9 mouse cellular contexts compared by ENCODE assay signal in genomic region chr16:33585083-33585460, GRCm38 (mm10).
DNase-seq lines count a peak whose midpoint lies in the region; ATAC-seq and TF ChIP-seq lines count a peak whose summit lies in the region.
"Had no signal": no experiment of that assay in that cellular context is flagged by ENCODE, and none has a peak within 500 bp of the region (broad histone marks: within the 10 kb centered on the region; RNA-seq: fewer than 3 reads in every experiment).

No protein-coding gene starts in this region.

- DNase-seq in heart, postnatal 25 days (ENCODE audit: low spot score) = no peak
- DNase-seq in liver, postnatal 0 days = no peak
- DNase-seq in embryo, embryonic 9.5 days (ENCODE audit: extremely low spot score) = no peak
- DNase-seq in natural killer cell, adult 2 months (ENCODE audit: low spot score in 2 of 2) = no peak
- no peak for DNase-seq in cerebellum, postnatal 10 days
- DNase-seq: adrenal gland, postnatal 36 days had no signal

- TF ChIP-seq EP300 in liver, postnatal 0 days (IDR thresholded peaks at IDR 0.05; ENCODE audit: low read depth) = no peak

- TF ChIP-seq CTCF in E14TG2a.4 (conservative IDR thresholded peaks at IDR 0.05; ENCODE audit: low read length) = no peak
- TF ChIP-seq CTCF in liver, postnatal 0 days (IDR thresholded peaks at IDR 0.05; ENCODE audit: low read depth) = no peak

- H3K36me3 ChIP-seq in heart, embryonic 15.5 days = no peaks in the 10 kb centered on the region
- H3K36me3 ChIP-seq in E14TG2a.4 (ENCODE audit: insufficient read depth, low read length) = no peaks in the 10 kb centered on the region
- H3K36me3 ChIP-seq in forebrain, embryonic 13.5 days (ENCODE audit: poor library complexity, severe bottlenecking) = no peaks in the 10 kb centered on the region
- H3K36me3 ChIP-seq in liver, postnatal 0 days (replicated peaks; ENCODE audit: insufficient read depth, low read length) = no peaks in the 10 kb centered on the region

- H3K4me3 ChIP-seq in heart, embryonic 15.5 days = no peak overlapping the region
- peak overlapping the region; percentile 71; the same call in 1 of the 2 replicates for H3K4me3 ChIP-seq in E14TG2a.4 (replicated peaks; ENCODE audit: low read length)
- no peak overlapping the region for H3K4me3 ChIP-seq in forebrain, embryonic 13.5 days
- no peak overlapping the region for H3K4me3 ChIP-seq in liver, postnatal 0 days (ENCODE audit: low read depth, low read length)

- H3K9ac ChIP-seq in heart, embryonic 15.5 days = no peak overlapping the region
- H3K9ac ChIP-seq in forebrain, embryonic 13.5 days = peak overlapping the region; percentile 37; the same call in 1 of the 2 replicates
- no peak overlapping the region for H3K9ac ChIP-seq in liver, postnatal 0 days (replicated peaks)

- no peak overlapping the region for H3K4me2 ChIP-seq in heart, embryonic 15.5 days
- no peak overlapping the region for H3K4me2 ChIP-seq in forebrain, embryonic 13.5 days
- no peak overlapping the region for H3K4me2 ChIP-seq in liver, postnatal 0 days (ENCODE audit: low read depth, low read length)

- H3K9me3 ChIP-seq in heart, embryonic 15.5 days (replicated peaks) = no peaks in the 10 kb centered on the region
- no peaks in the 10 kb centered on the region for H3K9me3 ChIP-seq in E14TG2a.4 (ENCODE audit: low read length)
- H3K9me3 ChIP-seq in forebrain, embryonic 13.5 days (replicated peaks) = no peaks in the 10 kb centered on the region
- H3K9me3 ChIP-seq in liver, postnatal 0 days (ENCODE audit: low read length) = no peaks in the 10 kb centered on the region

- H3K27me3 ChIP-seq in heart, embryonic 15.5 days = no peaks in the 10 kb centered on the region
- H3K27me3 ChIP-seq in E14TG2a.4 (ENCODE audit: insufficient read depth, low read length) = no peaks in the 10 kb centered on the region
- no peaks in the 10 kb centered on the region for H3K27me3 ChIP-seq in forebrain, embryonic 13.5 days
- no peaks in the 10 kb centered on the region for H3K27me3 ChIP-seq in liver, postnatal 0 days (ENCODE audit: insufficient read depth, low read length)

- peaks cover 52% of the 10 kb centered on the region for H3K4me1 ChIP-seq in heart, embryonic 15.5 days (replicated peaks)
- peaks cover 61% of the 10 kb centered on the region for H3K4me1 ChIP-seq in E14TG2a.4 (replicated peaks; ENCODE audit: low read depth, low read length)
- peaks cover 43% of the 10 kb centered on the region for H3K4me1 ChIP-seq in forebrain, embryonic 13.5 days
- peaks cover 8% of the 10 kb centered on the region for H3K4me1 ChIP-seq in liver, postnatal 0 days (ENCODE audit: insufficient read depth)

- peak overlapping the region; percentile 85 for H3K27ac ChIP-seq in heart, embryonic 15.5 days
- H3K27ac ChIP-seq in forebrain, embryonic 13.5 days = peak overlapping the region; percentile 82
- peak overlapping the region; percentile 78 for H3K27ac ChIP-seq in liver, postnatal 0 days (ENCODE audit: low read depth)

- intact Hi-C loops in heart, postnatal 25 days (cut with DNase I) = no loop called here

- ATAC-seq in heart, embryonic 15.5 days (replicated peaks; ENCODE audit: insufficient number of reproducible peaks, insufficient read depth, low FRiP score, low read depth) = no peak
- peak; percentile 19; the same call in 1 of the 2 replicates for ATAC-seq in forebrain, embryonic 13.5 days
- no peak for ATAC-seq in liver, postnatal 0 days

- 24% methylated on average over 4 of the region's 4 CpGs for WGBS in heart, embryonic 15.5 days
- WGBS in forebrain, embryonic 13.5 days = 22% methylated on average over 4 of the region's 4 CpGs
- 44% methylated on average over 4 of the region's 4 CpGs for WGBS in liver, postnatal 0 days (ENCODE audit: insufficient replicate concordance)
